Mouse (Mus musculus) embryonic facial prominence, embryonic 14.5 days (tissue): ENCODE data around the gene Wdr74. TPM values are rescaled to one million over a fixed set of nuclear protein-coding genes. Genes with fewer than 3 reads are reported as not detected.
A peak's percentile ranks its signal among the peaks of the same experiment; 100 is the strongest.

Experiments used
- ATAC-seq: fragments of 200-750 bp; cut with Nextera tagmentation; 2 replicates; pipeline ENCODE4 v1.8.0; 2017; ENCODE audit warnings: low read depth, moderate number of reproducible peaks, moderate TSS enrichment
- DNase-seq: peaks from one replicate; pipeline ENCODE4 v3.0.0-alpha.2; 2015; ENCODE audit warnings: low spot score
- H3K27ac ChIP-seq: fragments of 300-500 bp; sonication (generic); replicated peaks from 2 replicates; pipeline ENCODE4 v1.5.1; 2014; ENCODE audit warnings: low read depth, mild to moderate bottlenecking, low read length, moderate library complexity
- H3K27me3 ChIP-seq: fragments of 300-500 bp; sonication (generic); replicated peaks from 2 replicates; pipeline ENCODE4 v1.6.1; 2014; ENCODE audit warnings: low read length; ENCODE audit not compliant: control insufficient read depth, insufficient read depth
- H3K36me3 ChIP-seq: fragments of 300-500 bp; sonication (generic); 2 replicates; pipeline ENCODE4 v1.6.1; 2014; ENCODE audit warnings: low read length, mixed read lengths; ENCODE audit not compliant: control insufficient read depth, insufficient read depth
- H3K4me1 ChIP-seq: fragments of 300-500 bp; sonication (generic); 2 replicates; pipeline ENCODE4 v1.6.1; 2014; ENCODE audit warnings: antibody characterized with exemption, low read length; ENCODE audit not compliant: control insufficient read depth, insufficient read depth
- H3K4me2 ChIP-seq: fragments of 300-500 bp; sonication (generic); 2 replicates; pipeline ENCODE4 v1.6.1; 2014; ENCODE audit warnings: low read depth, mild to moderate bottlenecking, low read length, moderate library complexity, mixed read lengths
- H3K4me3 ChIP-seq: fragments of 300-500 bp; sonication (generic); 2 replicates; pipeline ENCODE4 v1.5.1; 2014; ENCODE audit warnings: low read depth, mild to moderate bottlenecking, low read length
- H3K9ac ChIP-seq: fragments of 300-500 bp; sonication (generic); 2 replicates; pipeline ENCODE4 v1.6.1; 2014; ENCODE audit warnings: low read depth, mild to moderate bottlenecking, low read length, moderate library complexity, mixed read lengths
- H3K9me3 ChIP-seq: fragments of 300-500 bp; sonication (generic); 2 replicates; pipeline ENCODE4 v1.6.1; 2016; ENCODE audit warnings: low read length; ENCODE audit not compliant: control insufficient read depth
- WGBS: fragments of 180-500 bp; shearing (Covaris S2); extraction: QIAGEN DNeasy Blood & Tissue Kit; methylation state at CpG from one replicate; pipeline ENCODE4 v1.1.7; 2014; 5-methylcytosine and 5-hydroxymethylcytosine counted together
- polyA plus RNA-seq: library from polyadenylated mRNA; unstranded; fragments of >200 nt; fragmentation: Nextera tagmentation; extraction: Ambion mirVana; gene quantifications from 2 replicates; pipeline ENCODE4 v1.2.1, GENCODE M21; 2014

The Wdr74 gene
- polyA plus RNA-seq, 1 experiment from 2014 or later = 76.6 TPM

GRCm38 (mm10) chr19:8722559-8722906 lies 13.1 kb upstream of the Wdr74 start:
- peak overlapping the region; percentile 68 for H3K4me3 ChIP-seq
- H3K27ac ChIP-seq = peak overlapping the region; percentile 96
- no peaks in the 10 kb centered on the region for H3K9me3 ChIP-seq
- H3K36me3 ChIP-seq = peaks cover 29% of the 10 kb centered on the region
- ATAC-seq (no peak), DNase-seq (no peak)
- no peaks in the 10 kb centered on the region for H3K27me3 ChIP-seq
- H3K9ac ChIP-seq = peak overlapping the region; percentile 94
- H3K4me2 ChIP-seq = peak overlapping the region; percentile 86
- 1% methylated on average over 5 of the region's 5 CpGs for WGBS
- H3K4me1 ChIP-seq = peaks cover 18% of the 10 kb centered on the region

- H3K4me2 ChIP-seq = peak within 1 kb of the TSS; percentile 86
- WGBS = under 1% methylated on average over 49 of the region's 50 CpGs
- peak within 1 kb of the TSS; percentile 94 for H3K9ac ChIP-seq
- no peaks in the 10 kb centered on the region for H3K9me3 ChIP-seq
- peaks cover 29% of the 10 kb centered on the region for H3K36me3 ChIP-seq
- H3K4me3 ChIP-seq = peak within 1 kb of the TSS; percentile 68
- ATAC-seq (peak; percentile 95), DNase-seq (peak; percentile 100)
- H3K4me1 ChIP-seq = peaks cover 18% of the 10 kb centered on the region
- peak within 1 kb of the TSS; percentile 96 for H3K27ac ChIP-seq
- no peaks in the 10 kb centered on the region for H3K27me3 ChIP-seq
Observed at GRCm38 (mm10) chr19:8722907-8723573, 12.6 kb upstream of the Wdr74 start, which contains the start of gene Slc3a2. TSS of gene Slc3a2 (minus strand) at chr19:8723369.

- peaks cover 18% of the 10 kb centered on the region for H3K4me1 ChIP-seq
- WGBS = under 1% methylated on average over 20 of the region's 20 CpGs
- peak overlapping the region; percentile 86 for H3K4me2 ChIP-seq
- peak overlapping the region; percentile 68 for H3K4me3 ChIP-seq
- H3K9ac ChIP-seq = peak overlapping the region; percentile 94
- DNase-seq (no peak), ATAC-seq (no peak)
- H3K27me3 ChIP-seq = no peaks in the 10 kb centered on the region
- H3K27ac ChIP-seq = peak overlapping the region; percentile 88
- H3K9me3 ChIP-seq = no peaks in the 10 kb centered on the region
- H3K36me3 ChIP-seq = peaks cover 29% of the 10 kb centered on the region
Observed at GRCm38 (mm10) chr19:8723574-8724346, 11.9 kb upstream of the Wdr74 start.

DNA sequence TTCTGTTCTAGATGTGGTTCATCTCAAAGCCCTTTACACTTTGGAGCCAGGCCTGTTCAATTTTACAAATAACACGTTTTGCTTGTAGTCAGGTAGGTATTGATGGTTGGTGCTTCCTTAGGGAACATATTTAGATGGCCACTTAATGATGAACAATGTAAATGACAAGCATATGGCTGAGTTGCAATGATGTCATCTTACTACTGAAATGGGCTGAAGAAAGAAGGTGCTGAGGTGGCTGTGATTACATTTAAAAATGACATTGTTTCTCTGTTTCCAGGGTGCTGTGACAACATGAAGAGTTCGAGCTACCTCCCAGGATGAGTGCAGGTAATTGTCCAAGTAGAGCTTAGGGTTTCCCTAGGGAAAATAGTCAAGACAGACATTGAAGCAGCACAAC lies 11.2 kb upstream of the Wdr74 start:
- no peak for ATAC-seq
- 6% methylated on average over 2 of the region's 2 CpGs for WGBS
- no peak for DNase-seq
- peaks cover 29% of the 10 kb centered on the region for H3K36me3 ChIP-seq
- H3K27ac ChIP-seq = peak overlapping the region; percentile 88
- no peaks in the 10 kb centered on the region for H3K27me3 ChIP-seq
- H3K9ac ChIP-seq = peak overlapping the region; percentile 94
- peak overlapping the region; percentile 68 for H3K4me3 ChIP-seq
- peaks cover 18% of the 10 kb centered on the region for H3K4me1 ChIP-seq
- H3K4me2 ChIP-seq = peak overlapping the region; percentile 86
- H3K9me3 ChIP-seq = no peaks in the 10 kb centered on the region

- Histone ChIP-seq H3K4me1 (peaks cover 18% of the 10 kb centered on the region), H3K27me3 (no peaks in the 10 kb centered on the region), H3K4me3 (peak overlapping the region; percentile 68), H3K36me3 (peaks cover 29% of the 10 kb centered on the region), H3K27ac (peak overlapping the region; percentile 88), H3K9me3 (no peaks in the 10 kb centered on the region), H3K9ac (peak overlapping the region; percentile 94), H3K4me2 (peak overlapping the region; percentile 86)
- ATAC-seq = no peak
- 40% methylated on average over 4 of the region's 4 CpGs for WGBS
- no peak for DNase-seq
Observed at GRCm38 (mm10) chr19:8725081-8725613, 10.5 kb upstream of the Wdr74 start.

- WGBS = 22% methylated on average over 3 of the region's 3 CpGs
- no peak overlapping the region for H3K4me2 ChIP-seq
Observed at GRCm38 (mm10) chr19:8726609-8727390, 8.8 kb upstream of the Wdr74 start.

GRCm38 (mm10) chr19:8727495-8728114 lies 8.0 kb upstream of the Wdr74 start:
- no peak overlapping the region for H3K9ac ChIP-seq
- ATAC-seq = no peak
- H3K4me3 ChIP-seq = no peak overlapping the region
- WGBS = 20% methylated on average over 5 of the region's 5 CpGs
- H3K9me3 ChIP-seq = no peaks in the 10 kb centered on the region
- DNase-seq = no peak
- H3K4me1 ChIP-seq = peaks cover 13% of the 10 kb centered on the region; the same call in 1 of the 2 replicates
- H3K4me2 ChIP-seq = no peak overlapping the region
- no peak overlapping the region for H3K27ac ChIP-seq
- H3K27me3 ChIP-seq = no peaks in the 10 kb centered on the region
- H3K36me3 ChIP-seq = peaks cover 29% of the 10 kb centered on the region

More at GRCm38 (mm10) chr19:8726609-8727390, 8.8 kb upstream of the Wdr74 start:
- no peak for ATAC-seq
- Histone ChIP-seq H3K4me1 (peaks cover 18% of the 10 kb centered on the region), H3K4me3 (no peak overlapping the region), H3K9me3 (no peaks in the 10 kb centered on the region), H3K9ac (no peak overlapping the region), H3K27me3 (no peaks in the 10 kb centered on the region), H3K27ac (no peak overlapping the region; the same call in 1 of the 2 replicates), H3K36me3 (peaks cover 29% of the 10 kb centered on the region)
- no peak for DNase-seq
